Mouse (Mus musculus) lung, postnatal 4 days (tissue): ENCODE data around the gene Robo4.

Experiments
- DNase-seq, 2 experiments: peaks; one replicate each; pipeline ENCODE4 v3.0.0; 2021

Gene Robo4

GRCm38 (mm10) chr9:37455868-37456267, 54.2 kb downstream of the Robo4 start:
- DNase-seq = no peak

- peak in 1 of 2 experiments; percentile 45 for DNase-seq
Observed at GRCm38 (mm10) chr9:37456481-37456910, 54.8 kb downstream of the Robo4 start.

GRCm38 (mm10) chr9:37457151-37457550, 55.5 kb downstream of the Robo4 start:
- no peak for DNase-seq

GRCm38 (mm10) chr9:37459665-37460042, 58.0 kb downstream of the Robo4 start:
- no peak for DNase-seq

GRCm38 (mm10) chr9:37460043-37460960, 58.6 kb downstream of the Robo4 start:
- DNase-seq = peak; percentile 25 to 46

GRCm38 (mm10) chr9:37460961-37461340, 59.3 kb downstream of the Robo4 start:
- no peak for DNase-seq

- no peak for DNase-seq
Observed at GRCm38 (mm10) chr9:37461571-37461970, 59.9 kb downstream of the Robo4 start.

- DNase-seq = peak in 1 of 2 experiments; percentile 63
Observed at GRCm38 (mm10) chr9:37462764-37463163, 61.1 kb downstream of the Robo4 start.
